Mouse (Mus musculus) gastrocnemius, postnatal 14 days (tissue): ENCODE results near the gene Hoxa5. TPM values are rescaled to one million over a fixed set of nuclear protein-coding genes. Genes with fewer than 3 reads are reported as not detected.

Source experiments
- DNase-seq: peaks from one replicate; pipeline ENCODE4 v3.0.0; 2021; ENCODE audit warnings: mixed read lengths
- intact Hi-C: fragments of 180-260 bp; cut with DNase I; formaldehyde crosslinking; loops from one replicate; pipeline ENCODE4 v1.15.1; 2025; ENCODE audit warnings: low total_unique reads
- total RNA-seq, 2 experiments: library from RNA; stranded (reverse); gene quantifications; 2 replicates each; pipeline ENCODE4 v1.2.3; 2021

Hoxa5 gene
- total RNA-seq, 2 experiments from 2014 or later: 1.9 to 2.5 TPM

- intact Hi-C loops: loop anchor here (2.0 kb wide), 1 partner anchor 329 kb away; no protein-coding TSS in a partner anchor
- no peak for DNase-seq
Measured at GRCm38 (mm10) chr6:52205638-52206621, 1.5 kb upstream of the Hoxa5 start.

- DNase-seq: no peak
- intact Hi-C loops: loop anchor here (2.0 kb wide), 1 partner anchor 328 kb away; no protein-coding TSS in a partner anchor
Measured at GRCm38 (mm10) chr6:52205221-52205620, 834 bp upstream of the Hoxa5 start.

- intact Hi-C loops: loop anchor here (2.0 to 5.0 kb wide), 3 partner anchors 201 to 336 kb away; no protein-coding TSS in a partner anchor
- DNase-seq: peak; percentile 57
Measured at GRCm38 (mm10) chr6:52203371-52204049, 877 bp downstream of the Hoxa5 start.

- no peak for DNase-seq
- intact Hi-C loops: loop anchor here (5.0 kb wide), 2 partner anchors 201 to 336 kb away; no protein-coding TSS in a partner anchor
Measured at GRCm38 (mm10) chr6:52203121-52203370, 1.3 kb downstream of the Hoxa5 start.

GRCm38 (mm10) chr6:52202362-52203120, 1.8 kb downstream of the Hoxa5 start:
- intact Hi-C loops: loop anchor here (5.0 kb wide), 2 partner anchors 200 to 335 kb away; no protein-coding TSS in a partner anchor
- DNase-seq: no peak

- intact Hi-C loops: loop anchor here (5.0 kb wide), 2 partner anchors 199 to 334 kb away; no protein-coding TSS in a partner anchor
- DNase-seq: no peak
Measured at GRCm38 (mm10) chr6:52201269-52201668, 3.1 kb downstream of the Hoxa5 start.

GRCm38 (mm10) chr6:52200751-52201250, 3.6 kb downstream of the Hoxa5 start:
- intact Hi-C loops: loop anchor here (5.0 kb wide), 2 partner anchors 198 to 334 kb away; no protein-coding TSS in a partner anchor
- no peak for DNase-seq

- intact Hi-C loops: loop anchor here (5.0 kb wide), 2 partner anchors 198 to 333 kb away; no protein-coding TSS in a partner anchor
- no peak for DNase-seq
Measured at GRCm38 (mm10) chr6:52200073-52200750, 4.2 kb downstream of the Hoxa5 start.

- intact Hi-C loops: no loop called here
- peak; percentile 34 for DNase-seq
Measured at GRCm38 (mm10) chr6:52197271-52197670, 7.1 kb downstream of the Hoxa5 start.

GRCm38 (mm10) chr6:52196811-52197210, 7.6 kb downstream of the Hoxa5 start:
- no peak for DNase-seq
- intact Hi-C loops: no loop called here

GRCm38 (mm10) chr6:52194690-52195089, 9.7 kb downstream of the Hoxa5 start:
- no peak for DNase-seq
- intact Hi-C loops: no loop called here

- DNase-seq: peak; percentile 90
- intact Hi-C loops: no loop called here
Measured at GRCm38 (mm10) chr6:52191860-52192550, 12.4 kb downstream of the Hoxa5 start.

- peak; percentile 32 for DNase-seq
- intact Hi-C loops: no loop called here
Measured at GRCm38 (mm10) chr6:52190906-52191810, 13.2 kb downstream of the Hoxa5 start, which contains the start of gene Hoxa4. Hoxa4 (minus strand) TSS chr6:52191753.

- intact Hi-C loops: no loop called here
- no peak for DNase-seq
Measured at GRCm38 (mm10) chr6:52190410-52190809, 14.0 kb downstream of the Hoxa5 start.

GRCm38 (mm10) chr6:52189909-52190308, 14.5 kb downstream of the Hoxa5 start:
- no peak for DNase-seq

GRCm38 (mm10) chr6:52189172-52189591, 15.2 kb downstream of the Hoxa5 start:
- DNase-seq: peak; percentile 43
- intact Hi-C loops: no loop called here

More at GRCm38 (mm10) chr6:52189909-52190308, 14.5 kb downstream of the Hoxa5 start:
- intact Hi-C loops: no loop called here

- intact Hi-C loops: no loop called here
- DNase-seq: no peak
Measured at GRCm38 (mm10) chr6:52186500-52186899, 17.9 kb downstream of the Hoxa5 start.
